Mouse (Mus musculus) MEL (cell line): ENCODE measurements around the gene Syt2. TPM values are rescaled to one million over a fixed set of nuclear protein-coding genes. Genes with fewer than 3 reads are reported as not detected.

Experiments
- DNase-seq: peaks from one replicate; pipeline ENCODE4 v3.0.0; 2011; ENCODE audit warnings: low read depth, low spot score
- H3K27ac ChIP-seq: 2 replicates; pipeline ENCODE4 v1.5.1; 2012; ENCODE audit warnings: low read depth, mild to moderate bottlenecking, control low read depth, low read length, moderate library complexity; ENCODE audit not compliant: control insufficient read depth
- H3K27me3 ChIP-seq, 2 experiments: fragments of 150-350 bp in 1 of 2; sonication (generic) in 1 of 2; 2 replicates each; pipeline ENCODE4 v1.6.1; 2012; ENCODE audit warnings: low read length in 2 of 2, mild to moderate bottlenecking in 2 of 2, improper control_type of control experiment in 1 of 2, moderate library complexity in 1 of 2; ENCODE audit not compliant: insufficient read depth in 2 of 2, control insufficient read depth in 1 of 2
- H3K36me3 ChIP-seq, 2 experiments: 2 replicates each; pipeline ENCODE4 v1.6.1; 2012 to 2014; ENCODE audit warnings: low read length in 2 of 2, improper control_type of control experiment in 1 of 2, inconsistent platforms in 1 of 2, mild to moderate bottlenecking in 1 of 2; ENCODE audit not compliant: insufficient read depth in 2 of 2, control insufficient read depth in 1 of 2
- H3K4me1 ChIP-seq, 2 experiments: fragments of 150-350 bp in 1 of 2; sonication (generic) in 1 of 2; 2 replicates each; pipeline ENCODE4 v1.6.1; 2012; ENCODE audit warnings: low read length in 2 of 2, improper control_type of control experiment in 1 of 2, mild to moderate bottlenecking in 1 of 2; ENCODE audit not compliant: insufficient read depth in 2 of 2, control insufficient read depth in 1 of 2
- H3K4me3 ChIP-seq, 2 experiments: fragments of 150-350 bp in 1 of 2; sonication (generic) in 1 of 2; 2 replicates each; pipeline ENCODE4 v1.5.1; 2012; ENCODE audit warnings: low read depth in 2 of 2, low read length in 2 of 2, mild to moderate bottlenecking in 2 of 2, moderate library complexity in 2 of 2, control low read depth in 1 of 2, improper control_type of control experiment in 1 of 2; ENCODE audit not compliant: control insufficient read depth in 1 of 2, insufficient read depth in 1 of 2
- H3K79me2 ChIP-seq: 2 replicates; pipeline ENCODE4 v1.6.1; 2012; ENCODE audit warnings: mild to moderate bottlenecking, low read length, moderate library complexity; ENCODE audit not compliant: control insufficient read depth, poor library complexity, insufficient read depth
- H3K9ac ChIP-seq: 2 replicates; pipeline ENCODE4 v1.6.1; 2012; ENCODE audit warnings: low read depth, mild to moderate bottlenecking, control low read depth, low read length, moderate library complexity; ENCODE audit not compliant: control insufficient read depth, poor library complexity, severe bottlenecking
- H3K9me3 ChIP-seq: fragments of 150-350 bp; sonication (generic); replicated peaks from 2 replicates; pipeline ENCODE4 v1.6.1; 2012; ENCODE audit warnings: mild to moderate bottlenecking, low read length, improper control_type of control experiment, moderate library complexity; ENCODE audit not compliant: insufficient read depth
- BHLHE40 ChIP-seq: IDR thresholded peaks from 2 replicates; pipeline ENCODE4 v1.6.1; 2012; ENCODE audit warnings: low read depth, mild to moderate bottlenecking, inconsistent platforms, low read length, improper control_type of control experiment, borderline replicate concordance
- CHD1 ChIP-seq: IDR thresholded peaks from 2 replicates; pipeline ENCODE4 v1.6.1; 2012; ENCODE audit warnings: low read depth, mild to moderate bottlenecking, inconsistent platforms, low read length, improper control_type of control experiment
- CHD2 ChIP-seq: IDR thresholded peaks from 2 replicates; pipeline ENCODE4 v1.6.1; 2011; ENCODE audit warnings: low read length, improper control_type of control experiment
- E2F4 ChIP-seq: IDR thresholded peaks from 2 replicates; pipeline ENCODE4 v1.6.1; 2011; ENCODE audit warnings: low read depth, low read length, improper control_type of control experiment, borderline replicate concordance
- ELF1 ChIP-seq: IDR thresholded peaks from 2 replicates; pipeline ENCODE4 v1.6.1; 2014; ENCODE audit warnings: low read depth, mild to moderate bottlenecking, inconsistent platforms, low read length, improper control_type of control experiment, moderate library complexity
- EP300 ChIP-seq, 2 experiments: IDR thresholded peaks; 2 replicates each; pipeline ENCODE4 v1.6.1; 2011; ENCODE audit warnings: improper control_type of control experiment in 2 of 2, low read length in 2 of 2, low read depth in 1 of 2, mild to moderate bottlenecking in 1 of 2
- GABPA ChIP-seq: IDR thresholded peaks from 2 replicates; pipeline ENCODE4 v1.6.1; 2012; ENCODE audit warnings: low read depth, mild to moderate bottlenecking, inconsistent platforms, low read length, improper control_type of control experiment, moderate library complexity
- GATA1 ChIP-seq: IDR thresholded peaks from 2 replicates; pipeline ENCODE4 v1.6.1; 2011; ENCODE audit warnings: low read depth, low read length, improper control_type of control experiment
- HCFC1 ChIP-seq: IDR thresholded peaks from 2 replicates; pipeline ENCODE4 v1.6.1; 2012; ENCODE audit warnings: low read depth, mild to moderate bottlenecking, inconsistent platforms, low read length, improper control_type of control experiment, moderate library complexity
- JUND ChIP-seq: IDR thresholded peaks from 2 replicates; pipeline ENCODE4 v1.6.1; 2011; ENCODE audit warnings: low read depth, mild to moderate bottlenecking, improper control_type of control experiment, low read length
- KAT2A ChIP-seq: conservative IDR thresholded peaks from 2 replicates; pipeline ENCODE4 v1.6.1; 2012; ENCODE audit warnings: low read depth, low read length, improper control_type of control experiment, inconsistent platforms
- MAFK ChIP-seq: IDR thresholded peaks from 2 replicates; pipeline ENCODE4 v1.6.1; 2011; ENCODE audit warnings: low read depth, mild to moderate bottlenecking, low read length, improper control_type of control experiment, borderline replicate concordance
- MAX ChIP-seq: IDR thresholded peaks from 2 replicates; pipeline ENCODE4 v1.6.1; 2011; ENCODE audit warnings: low read length, improper control_type of control experiment
- MAZ ChIP-seq: IDR thresholded peaks from 2 replicates; pipeline ENCODE4 v1.6.1; 2012; ENCODE audit warnings: low read depth, mild to moderate bottlenecking, inconsistent platforms, low read length, improper control_type of control experiment
- MEF2A ChIP-seq: IDR thresholded peaks from 2 replicates; pipeline ENCODE4 v1.6.1; 2014; ENCODE audit warnings: low read depth, mild to moderate bottlenecking, inconsistent platforms, low read length, improper control_type of control experiment; ENCODE audit not compliant: poor library complexity, insufficient replicate concordance, severe bottlenecking; ENCODE audit errors: extremely low read depth
- MXI1 ChIP-seq: IDR thresholded peaks from 2 replicates; pipeline ENCODE4 v1.6.1; 2011; ENCODE audit warnings: mild to moderate bottlenecking, low read depth, low read length, improper control_type of control experiment
- MYB ChIP-seq: IDR thresholded peaks from 2 replicates; pipeline ENCODE4 v1.6.1; 2011; ENCODE audit warnings: mild to moderate bottlenecking, low read depth, low read length, improper control_type of control experiment
- MYC ChIP-seq: IDR thresholded peaks from 2 replicates; pipeline ENCODE4 v1.6.1; 2011; ENCODE audit warnings: low read depth, mild to moderate bottlenecking, low read length, improper control_type of control experiment, moderate library complexity
- NELFE ChIP-seq: IDR thresholded peaks from 2 replicates; pipeline ENCODE4 v1.6.1; 2011; ENCODE audit warnings: low read depth, low read length, improper control_type of control experiment
- NRF1 ChIP-seq: IDR thresholded peaks from 2 replicates; pipeline ENCODE4 v1.6.1; 2014; ENCODE audit warnings: low read depth, mild to moderate bottlenecking, inconsistent platforms, low read length, improper control_type of control experiment, moderate library complexity; ENCODE audit not compliant: poor library complexity, insufficient read depth, severe bottlenecking
- POLR2A ChIP-seq, 2 experiments: IDR thresholded peaks; 2 replicates each; pipeline ENCODE4 v1.6.1; 2011 to 2012; ENCODE audit warnings: low read length in 2 of 2, mild to moderate bottlenecking in 2 of 2, control low read depth in 1 of 2, improper control_type of control experiment in 1 of 2, low read depth in 1 of 2, moderate library complexity in 1 of 2; ENCODE audit not compliant: control insufficient read depth in 1 of 2, insufficient read depth in 1 of 2, poor library complexity in 1 of 2
- POLR2AphosphoS2 ChIP-seq: IDR thresholded peaks from 2 replicates; pipeline ENCODE4 v1.6.1; 2011; ENCODE audit warnings: low read length, improper control_type of control experiment
- POLR2AphosphoS5 ChIP-seq: IDR thresholded peaks from 2 replicates; pipeline ENCODE4 v1.6.1; 2012; ENCODE audit warnings: low read depth, borderline replicate concordance, mild to moderate bottlenecking, inconsistent platforms, low read length, moderate library complexity, mixed read lengths
- RAD21 ChIP-seq: IDR thresholded peaks from 2 replicates; pipeline ENCODE4 v1.6.1; 2011; ENCODE audit warnings: mild to moderate bottlenecking, low read depth, low read length, improper control_type of control experiment
- RCOR1 ChIP-seq: IDR thresholded peaks from 2 replicates; pipeline ENCODE4 v1.6.1; 2012; ENCODE audit warnings: low read depth, mild to moderate bottlenecking, inconsistent platforms, low read length, improper control_type of control experiment
- SIN3A ChIP-seq: IDR thresholded peaks from 2 replicates; pipeline ENCODE4 v1.6.1; 2012; ENCODE audit warnings: low read length, improper control_type of control experiment, inconsistent platforms
- SMC3 ChIP-seq: IDR thresholded peaks from 2 replicates; pipeline ENCODE4 v1.6.1; 2011; ENCODE audit warnings: low read depth, low read length, improper control_type of control experiment
- TAL1 ChIP-seq: IDR thresholded peaks from 2 replicates; pipeline ENCODE4 v1.6.1; 2012; ENCODE audit warnings: mild to moderate bottlenecking, inconsistent platforms, low read length, moderate library complexity, mixed read lengths
- TBP ChIP-seq: IDR thresholded peaks from 2 replicates; pipeline ENCODE4 v1.8.0; 2011; ENCODE audit warnings: low read depth, low read length, improper control_type of control experiment
- TCF12 ChIP-seq: IDR thresholded peaks from 2 replicates; pipeline ENCODE4 v1.6.1; 2014; ENCODE audit warnings: low read depth, mild to moderate bottlenecking, inconsistent platforms, low read length, improper control_type of control experiment, moderate library complexity
- UBTF ChIP-seq: IDR thresholded peaks from 2 replicates; pipeline ENCODE4 v1.6.1; 2012; ENCODE audit warnings: low read depth, mild to moderate bottlenecking, inconsistent platforms, low read length, improper control_type of control experiment, moderate library complexity, borderline replicate concordance; ENCODE audit not compliant: insufficient read depth
- USF2 ChIP-seq, 2 experiments: IDR thresholded peaks; 2 replicates each; pipeline ENCODE4 v1.6.1; 2011 to 2012; ENCODE audit warnings: improper control_type of control experiment in 2 of 2, low read length in 2 of 2, borderline replicate concordance in 1 of 2, inconsistent platforms in 1 of 2, low read depth in 1 of 2, mild to moderate bottlenecking in 1 of 2; ENCODE audit not compliant: insufficient read depth in 1 of 2
- ZC3H11A ChIP-seq: IDR thresholded peaks from 2 replicates; pipeline ENCODE4 v1.6.1; 2012; ENCODE audit warnings: low read depth, mild to moderate bottlenecking, inconsistent platforms, low read length, improper control_type of control experiment
- ZKSCAN1 ChIP-seq: IDR thresholded peaks from 2 replicates; pipeline ENCODE4 v1.6.1; 2012; ENCODE audit warnings: low read depth, mild to moderate bottlenecking, inconsistent platforms, low read length, improper control_type of control experiment, moderate library complexity
- ZMIZ1 ChIP-seq: IDR thresholded peaks from 2 replicates; pipeline ENCODE4 v1.6.1; 2012; ENCODE audit warnings: low read depth, mild to moderate bottlenecking, inconsistent platforms, low read length, improper control_type of control experiment, moderate library complexity
- ZNF384 ChIP-seq: IDR thresholded peaks from 2 replicates; pipeline ENCODE4 v1.6.1; 2012; ENCODE audit warnings: low read depth, mild to moderate bottlenecking, inconsistent platforms, low read length, improper control_type of control experiment
- polyA plus RNA-seq, 2 experiments: library from polyadenylated mRNA; stranded (reverse) in 1 of 2; unstranded in 1 of 2; fragments of >175 nt in 1 of 2; fragments of >200 nt in 1 of 2; gene quantifications; 2 replicates each; pipeline versions ENCODE4 v1.2.1 to v1.2.4; 2012; ENCODE audit warnings: low replicate concordance in 2 of 2, low read depth in 1 of 2; ENCODE audit not compliant: insufficient read length in 2 of 2, insufficient read depth in 1 of 2, missing spikeins in 1 of 2
- total RNA-seq: library from RNA; depleted of rRNA; stranded (reverse); fragments of 300-350 nt; gene quantifications from 2 replicates; pipeline ENCODE4 v1.2.3, GENCODE M21; 2012

The Syt2 gene
- total and polyA plus RNA-seq, 3 experiments, result 0.31 TPM; not detected in 2

- peak overlapping the region; percentile 24; the same call in 1 of the 2 replicates for H3K27ac ChIP-seq
- no peaks in the 10 kb centered on the region for H3K27me3 ChIP-seq
- H3K9ac ChIP-seq, result peak overlapping the region; percentile 24; the same call in 1 of the 2 replicates
- H3K79me2 ChIP-seq, result no peaks in the 10 kb centered on the region
- H3K4me3 ChIP-seq, result peak overlapping the region; percentile 36 to 37; a peak in 3 of 4 replicates
- no peaks in the 10 kb centered on the region for H3K9me3 ChIP-seq
- peaks cover 0 to 3% of the 10 kb centered on the region in 2 experiments; a peak in 1 of 4 replicates for H3K36me3 ChIP-seq
- DNase-seq, result peak; percentile 83
- H3K4me1 ChIP-seq, result peaks cover 2 to 11% of the 10 kb centered on the region in 2 experiments; a peak in 3 of 4 replicates
- TF ChIP-seq UBTF, result no peak
- no peak for TF ChIP-seq POLR2AphosphoS5
- peak; percentile 81; the same call in 1 of the 2 replicates for TF ChIP-seq MAZ
- no peak for TF ChIP-seq NELFE
- no peak for TF ChIP-seq POLR2A (IDR thresholded peaks at IDR 0.05; ENCODE audit: control insufficient read depth in 1 of 2, insufficient read depth in 1 of 2, low read depth in 1 of 2, low read length in 2 of 2, poor library complexity in 1 of 2)
- 0 out of 2 replicates have a peak, but pooled peaks have one; percentile 47 for TF ChIP-seq MAX
- TF ChIP-seq POLR2AphosphoS2, result no peak
- no peak for TF ChIP-seq TAL1
- TF ChIP-seq SMC3, result 0 out of 2 replicates have a peak, but pooled peaks have one; percentile 21
- no peak for TF ChIP-seq TBP
- peak; percentile 88 for TF ChIP-seq MXI1
- TF ChIP-seq NRF1, result no peak
- no peak for TF ChIP-seq KAT2A
- TF ChIP-seq GABPA, result no peak
- TF ChIP-seq ZNF384, result no peak
- no peak for TF ChIP-seq MEF2A
- TF ChIP-seq USF2 (IDR thresholded peaks at IDR 0.05; ENCODE audit: borderline replicate concordance in 1 of 2, insufficient read depth in 1 of 2, low read depth in 1 of 2, low read length in 2 of 2), result no peak
- TF ChIP-seq ELF1, result no peak
- no peak for TF ChIP-seq GATA1
- TF ChIP-seq BHLHE40, result no peak
- no peak for TF ChIP-seq RCOR1
- TF ChIP-seq MYB, result no peak
- 0 out of 2 replicates have a peak, but pooled peaks have one; percentile 48 for TF ChIP-seq MYC
- no peak for TF ChIP-seq CHD2
- no peak for TF ChIP-seq CHD1
- no peak for TF ChIP-seq ZMIZ1
- TF ChIP-seq TCF12, result 0 out of 2 replicates have a peak, but pooled peaks have one; percentile 33
- TF ChIP-seq ZKSCAN1, result no peak
- no peak for TF ChIP-seq ZC3H11A
- TF ChIP-seq E2F4, result no peak
- TF ChIP-seq SIN3A, result peak; percentile 78
- TF ChIP-seq JUND, result no peak
- TF ChIP-seq MAFK, result no peak
- no peak for TF ChIP-seq HCFC1
- no peak for TF ChIP-seq RAD21
- peak in 1 of 2 experiments; percentile 63; a peak in 2 of 4 replicates for TF ChIP-seq EP300 (IDR thresholded peaks at IDR 0.05; ENCODE audit: low read depth in 1 of 2, low read length in 2 of 2)
These were observed 95.6 kb downstream of the Syt2 start for GRCm38 (mm10) chr1:134741946-134742661.
